Mouse (Mus musculus) liver, embryonic 14.5 days (tissue): ENCODE data around the gene Tmem151a.

ENCODE experiments used
- CTCF ChIP-seq: IDR thresholded peaks from 2 replicates; pipeline ENCODE4 v1.5.1; 2016; ENCODE audit warnings: antibody characterized with exemption, low read depth, control low read depth
- EP300 ChIP-seq: IDR thresholded peaks from 2 replicates; pipeline ENCODE4 v1.6.1; 2016; ENCODE audit warnings: antibody characterized with exemption, low read depth

DNA sequence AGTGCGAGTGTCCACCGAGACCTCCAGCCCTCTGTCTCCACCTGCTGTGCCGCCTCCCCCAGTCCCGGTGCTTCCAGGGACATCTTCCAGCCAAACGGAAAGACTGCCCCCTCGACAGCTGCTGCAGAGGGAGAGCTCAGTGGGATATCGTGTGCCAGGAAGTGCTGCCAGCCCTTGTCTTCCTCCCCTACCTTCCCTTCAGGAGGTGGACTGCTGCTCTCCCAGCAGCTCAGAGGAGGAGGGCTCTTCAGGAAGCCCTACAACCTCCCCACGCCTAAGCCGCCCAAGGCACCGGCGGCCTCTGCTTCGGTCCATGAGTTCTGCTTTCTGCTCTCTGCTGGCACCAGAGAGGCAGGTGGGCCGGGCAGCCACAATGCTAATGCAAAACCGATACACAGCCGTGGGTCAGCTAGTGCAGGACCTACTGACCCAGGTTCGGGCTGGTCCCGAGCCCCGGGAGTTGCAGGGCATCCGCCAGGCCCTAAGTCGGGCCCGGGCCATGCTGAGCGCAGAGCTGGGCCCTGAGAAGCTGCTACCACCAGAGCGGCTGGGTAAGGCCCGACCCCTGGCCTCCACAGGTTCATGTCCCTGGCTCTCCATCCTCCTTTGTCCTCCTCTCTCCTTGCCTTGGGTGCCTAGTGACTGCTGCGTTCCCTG is 33.0 kb downstream of the Tmem151a start:
- TF ChIP-seq EP300 (no peak), CTCF (no peak)
